Mouse (Mus musculus) heart, postnatal 36 days (tissue): Measurements from ENCODE around the gene Gja5. TPM values are rescaled to one million over a fixed set of nuclear protein-coding genes. Genes with fewer than 3 reads are reported as not detected.
"Not testable (repeated sequence)": the region's sequence is repeated elsewhere in the genome, so short reads cannot be mapped to it uniquely, and the experiment has no call there.

ENCODE experiments used
- DNase-seq, 2 experiments: peaks; one replicate each; pipeline ENCODE4 v3.0.0; 2021 to 2022
- intact Hi-C: fragments of 180-260 bp; cut with DNase I; formaldehyde crosslinking; loops from one replicate; pipeline ENCODE4 v1.15.1; 2025
- total RNA-seq, 2 experiments: library from RNA; stranded (reverse); gene quantifications; 2 replicates each; pipeline ENCODE4 v1.2.3; 2021

Gene Gja5
- total RNA-seq, 2 experiments from 2014 or later, result 11.8 to 16.8 TPM

DNA sequence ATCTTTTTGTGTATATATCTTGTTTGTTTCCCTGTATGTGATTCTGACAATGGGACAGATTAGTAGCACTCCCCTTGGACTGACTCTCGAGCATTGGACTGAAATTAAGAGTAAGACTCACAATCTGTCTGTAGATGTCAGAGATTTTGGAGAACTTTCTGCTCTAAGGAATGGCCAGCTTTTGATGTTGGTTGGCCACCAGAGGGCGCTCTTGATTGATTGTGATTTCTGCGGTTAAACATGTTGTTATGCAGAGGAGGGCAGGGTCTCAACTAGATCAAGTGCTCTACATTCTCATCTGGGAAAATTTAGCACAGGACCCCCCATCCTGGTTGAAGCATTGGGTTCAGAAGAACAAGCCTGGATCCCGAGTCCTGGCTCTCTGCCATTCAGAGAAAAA is 182.8 kb downstream of the Gja5 start:
- intact Hi-C loops, result loop anchor here (1.0 kb wide), 1 partner anchor 98 kb away; no protein-coding TSS in a partner anchor
- DNase-seq, result peak in 1 of 2 experiments; percentile 30

DNA sequence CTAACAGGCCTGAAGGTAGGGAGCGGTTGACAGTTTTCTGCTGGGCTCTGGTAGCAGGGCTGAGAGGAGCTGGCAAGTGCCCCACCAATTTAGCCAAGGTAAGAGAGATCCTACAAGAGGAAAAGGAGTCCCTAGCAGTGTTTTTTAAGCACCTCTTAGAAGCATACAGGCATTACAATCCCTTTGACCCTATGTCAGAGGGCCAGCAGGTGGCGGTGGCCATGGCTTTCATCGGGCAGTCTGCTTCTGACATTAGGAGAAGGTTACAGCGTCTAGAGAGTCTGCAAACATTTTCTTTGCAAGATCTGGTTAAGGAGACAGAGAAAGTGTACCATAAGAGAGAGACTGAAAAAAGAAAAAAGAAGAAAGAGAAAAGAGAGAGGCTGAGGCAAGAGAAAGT is 183.8 kb downstream of the Gja5 start:
- intact Hi-C loops, result not testable (repeated sequence)

DNA sequence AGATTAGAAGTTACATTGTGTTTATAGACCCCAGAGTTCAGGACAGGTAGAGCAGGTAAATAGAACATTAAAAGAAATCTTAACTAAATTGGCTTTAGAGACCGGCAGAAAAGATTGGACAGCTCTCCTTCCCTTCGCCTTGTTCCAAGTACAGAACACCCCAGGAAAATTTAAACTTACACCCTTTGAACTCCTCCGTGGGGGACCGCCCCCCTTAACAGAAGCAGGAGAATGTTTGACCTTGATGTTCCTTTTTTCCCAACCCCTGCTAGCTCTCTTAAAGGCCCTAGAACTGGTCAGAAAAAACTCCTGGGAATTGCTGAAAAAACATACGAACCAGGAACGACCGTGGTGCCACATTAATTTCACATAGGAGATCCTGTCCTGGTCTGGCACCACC is 187.5 kb downstream of the Gja5 start:
- intact Hi-C loops, DNase-seq: not testable (repeated sequence)

More for the DNA sequence above, 183.8 kb downstream of the Gja5 start:
- DNase-seq, result not testable (repeated sequence)

DNA sequence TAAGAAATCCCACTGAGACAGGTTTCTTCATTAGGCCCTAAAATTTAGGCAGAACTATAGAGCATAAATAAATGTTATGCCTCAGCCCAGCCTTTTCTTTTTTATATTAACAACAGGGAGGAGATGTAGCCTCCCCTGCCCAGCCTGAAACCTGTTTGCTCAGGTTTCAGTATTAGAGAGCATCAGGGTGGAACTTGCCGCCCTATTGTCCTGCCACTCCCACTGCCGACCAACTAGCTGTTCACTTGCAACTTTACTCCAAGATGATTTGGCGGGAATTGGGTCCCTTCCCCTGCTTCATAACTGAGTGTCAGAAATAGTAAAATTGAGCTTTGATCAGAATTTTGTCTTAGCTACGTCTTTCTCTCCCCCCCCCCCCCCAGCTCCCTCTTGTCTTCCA is 192.2 kb downstream of the Gja5 start:
- intact Hi-C loops, DNase-seq: not testable (repeated sequence)

- intact Hi-C loops, result no loop called here
- DNase-seq, result peak in 1 of 2 experiments; percentile 5
Observed at GRCm38 (mm10) chr3:97100784-97101641, 196.5 kb downstream of the Gja5 start.

- DNase-seq, intact Hi-C loops: not testable (repeated sequence)
Observed at GRCm38 (mm10) chr3:97103946-97104345, 199.5 kb downstream of the Gja5 start.

GRCm38 (mm10) chr3:97104696-97105430 is 200.4 kb downstream of the Gja5 start:
- no peak for DNase-seq
- intact Hi-C loops, result no loop called here

- intact Hi-C loops, result no loop called here
- no peak for DNase-seq
Observed at GRCm38 (mm10) chr3:97117511-97117910, 213.0 kb downstream of the Gja5 start.

DNA sequence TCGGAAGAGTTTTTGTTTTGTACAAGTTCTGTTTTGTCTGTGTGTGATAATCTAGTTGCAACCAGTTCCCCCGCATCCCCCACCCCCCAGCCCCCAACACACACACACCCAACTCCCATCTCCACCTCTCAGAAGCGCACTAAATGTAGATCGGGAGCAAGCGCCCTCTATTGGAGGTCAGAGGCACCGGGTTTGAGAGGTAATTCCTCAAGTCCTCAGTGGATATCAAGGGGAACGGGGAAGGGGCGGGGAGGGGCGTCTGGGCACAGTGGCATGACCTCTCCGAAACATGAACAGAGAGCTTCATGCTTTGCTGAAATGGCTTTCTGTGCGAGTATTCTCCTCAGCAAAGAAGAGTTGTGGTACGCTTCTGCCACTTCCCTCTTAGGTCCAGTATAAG is 213.8 kb downstream of the Gja5 start:
- DNase-seq, result no peak
- intact Hi-C loops, result no loop called here

DNA sequence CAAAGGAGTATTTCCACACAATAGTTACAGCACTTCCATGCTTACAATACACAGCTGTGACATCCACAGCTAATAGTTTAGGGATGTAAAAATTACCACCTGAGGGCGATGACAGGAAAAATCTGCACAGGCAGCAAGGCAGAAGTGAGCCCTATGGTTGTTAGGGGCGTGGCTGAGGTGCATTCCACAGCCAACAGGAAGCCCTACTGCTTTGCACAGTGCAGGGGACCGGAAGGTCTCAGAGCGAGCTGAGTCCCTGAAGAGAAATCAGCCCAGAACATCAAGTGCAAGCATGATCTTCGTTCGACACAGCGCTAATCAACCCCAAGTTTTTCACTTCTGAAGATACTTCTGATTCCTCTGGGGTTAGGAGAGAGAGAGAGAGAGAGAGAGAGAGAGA is 219.7 kb downstream of the Gja5 start:
- intact Hi-C loops, result no loop called here
- DNase-seq, result peak in 1 of 2 experiments; percentile 4

Other genes starting within 250 kb of the Gja5 start
- 1 to 10 TPM in 1 of 2 experiments, under 1 TPM in 1; 0.78 to 1.7 TPM for gene Ankrd35, start 234.6 kb upstream of the Gja5 start, total RNA-seq
- gene Pias3, start 208.3 kb upstream of the Gja5 start, total RNA-seq, result 10 to 100 TPM; 16.5 to 17.1 TPM
- 1 to 10 TPM; 3.0 to 3.4 TPM for gene Nudt17, start 196.1 kb upstream of the Gja5 start, total RNA-seq
- gene Polr3c, start 177.1 kb upstream of the Gja5 start, total RNA-seq, result 10 to 100 TPM; 24.4 to 26.4 TPM
- 10 to 100 TPM; 19.8 to 27.3 TPM for gene Rnf115, start 177.0 kb upstream of the Gja5 start, total RNA-seq
- not detected for gene Pdzk1, start 75.4 kb upstream of the Gja5 start, total RNA-seq
- not detected for gene Cd160, start 75.3 kb upstream of the Gja5 start, total RNA-seq
- 10 to 100 TPM; 20.8 to 21.6 TPM for gene Gpr89, start 653 bp downstream of the Gja5 start, total RNA-seq
- not detected for gene Gja8, start 21.3 kb downstream of the Gja5 start, total RNA-seq